Mouse (Mus musculus) hindbrain, embryonic 13.5 days (tissue): ENCODE data around the gene G430095P16Rik. TPM values are rescaled to one million over a fixed set of nuclear protein-coding genes. Genes with fewer than 3 reads are reported as not detected.

Experiments used
- ATAC-seq: fragments of 200-750 bp; cut with Nextera tagmentation; 2 replicates; pipeline ENCODE4 v1.8.0; 2017; ENCODE audit warnings: moderate TSS enrichment; ENCODE audit not compliant: low FRiP score
- H3K27ac ChIP-seq: fragments of 300-500 bp; sonication (generic); 2 replicates; pipeline ENCODE4 v1.5.1; 2015; ENCODE audit warnings: inconsistent platforms, mild to moderate bottlenecking, moderate library complexity
- H3K27me3 ChIP-seq: fragments of 300-500 bp; sonication (generic); 2 replicates; pipeline ENCODE4 v1.6.1; 2015; ENCODE audit warnings: mild to moderate bottlenecking, inconsistent platforms
- H3K36me3 ChIP-seq: fragments of 300-500 bp; sonication (generic); 2 replicates; pipeline ENCODE4 v1.6.1; 2015; ENCODE audit warnings: mild to moderate bottlenecking, inconsistent platforms
- H3K4me1 ChIP-seq: fragments of 300-500 bp; sonication (generic); replicated peaks from 2 replicates; pipeline ENCODE4 v1.6.1; 2015; ENCODE audit warnings: inconsistent platforms
- H3K4me2 ChIP-seq: fragments of 300-500 bp; sonication (generic); 2 replicates; pipeline ENCODE4 v1.6.1; 2015; ENCODE audit warnings: inconsistent platforms, mild to moderate bottlenecking, moderate library complexity
- H3K4me3 ChIP-seq: fragments of 300-500 bp; sonication (generic); 2 replicates; pipeline ENCODE4 v1.5.1; 2015; ENCODE audit warnings: mild to moderate bottlenecking, inconsistent platforms
- H3K9ac ChIP-seq: fragments of 300-500 bp; sonication (generic); 2 replicates; pipeline ENCODE4 v1.6.1; 2015; ENCODE audit warnings: mild to moderate bottlenecking, inconsistent platforms
- H3K9me3 ChIP-seq: fragments of 300-500 bp; sonication (generic); 2 replicates; pipeline ENCODE4 v1.6.1; 2016; ENCODE audit warnings: inconsistent platforms
- WGBS: fragments of 180-500 bp; shearing (Covaris S2); methylation state at CpG from one replicate; pipeline ENCODE4 v1.1.7; 2015; 5-methylcytosine and 5-hydroxymethylcytosine counted together
- polyA plus RNA-seq: library from polyadenylated mRNA; unstranded; fragments of >200 nt; fragmentation: Nextera tagmentation; extraction: Ambion mirVana; gene quantifications from 2 replicates; pipeline ENCODE4 v1.2.1, GENCODE M21; 2015

G430095P16Rik gene
- polyA plus RNA-seq, 1 experiment from 2014 or later = 1.0 TPM

DNA sequence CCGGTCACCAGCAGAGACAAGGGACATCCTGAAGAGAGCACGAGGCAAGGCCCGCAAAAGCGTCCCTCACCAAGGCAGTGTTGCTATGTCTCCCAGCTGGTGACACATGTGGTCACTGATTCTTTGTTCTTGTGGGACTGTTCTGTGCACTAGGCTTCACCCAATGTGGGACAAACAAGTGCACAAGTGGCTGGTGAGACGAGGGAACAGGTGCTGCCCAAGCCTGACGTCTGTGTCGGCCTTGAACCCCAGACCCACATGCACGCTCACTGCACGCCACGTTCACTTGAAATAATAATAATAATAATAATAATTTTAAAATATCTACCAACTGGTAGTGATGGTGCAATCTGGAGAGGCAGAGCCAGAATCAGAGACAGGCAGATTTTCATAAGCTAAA is 36.9 kb downstream of the G430095P16Rik start:
- WGBS = 90% methylated on average over 10 of the region's 10 CpGs
- no peaks in the 10 kb centered on the region for H3K36me3 ChIP-seq
- peaks cover 93% of the 10 kb centered on the region for H3K27me3 ChIP-seq
- no peak for ATAC-seq
- no peak overlapping the region for H3K4me3 ChIP-seq
- no peaks in the 10 kb centered on the region for H3K9me3 ChIP-seq
- no peak overlapping the region for H3K27ac ChIP-seq
- peaks cover 34% of the 10 kb centered on the region for H3K4me1 ChIP-seq
- H3K9ac ChIP-seq = no peak overlapping the region
- H3K4me2 ChIP-seq = no peak overlapping the region

DNA sequence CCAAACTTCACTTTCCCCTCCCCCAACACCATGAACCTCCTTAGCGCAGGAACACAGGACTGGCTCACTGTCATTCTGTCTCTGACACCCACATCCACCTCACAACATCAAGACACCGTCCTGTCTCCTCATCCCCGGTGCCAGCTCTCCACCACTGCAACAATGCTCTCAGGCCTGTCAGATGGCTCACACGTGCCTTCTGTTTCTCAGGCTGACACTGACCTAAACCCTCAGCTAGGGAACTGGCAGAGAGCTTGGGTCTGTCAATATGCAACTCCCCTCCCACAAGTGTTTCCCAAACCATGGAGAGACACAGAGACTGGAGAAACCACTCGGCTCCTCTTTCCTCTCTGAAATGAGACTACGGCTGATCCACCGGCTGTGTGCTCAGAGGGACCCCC is 37.6 kb downstream of the G430095P16Rik start:
- no peak overlapping the region; the same call in 1 of the 2 replicates for H3K9ac ChIP-seq
- no peaks in the 10 kb centered on the region for H3K36me3 ChIP-seq
- no peak overlapping the region for H3K4me2 ChIP-seq
- 48% methylated on average over 7 of the region's 7 CpGs for WGBS
- peaks cover 41% of the 10 kb centered on the region for H3K4me1 ChIP-seq
- H3K4me3 ChIP-seq = no peak overlapping the region
- 0 out of 2 replicates have a peak overlapping the region, but pooled peaks have one; percentile 20 for H3K27ac ChIP-seq
- H3K27me3 ChIP-seq = peaks cover 93% of the 10 kb centered on the region
- H3K9me3 ChIP-seq = no peaks in the 10 kb centered on the region
- 0 out of 2 replicates have a peak, but pooled peaks have one; percentile 31 for ATAC-seq

DNA sequence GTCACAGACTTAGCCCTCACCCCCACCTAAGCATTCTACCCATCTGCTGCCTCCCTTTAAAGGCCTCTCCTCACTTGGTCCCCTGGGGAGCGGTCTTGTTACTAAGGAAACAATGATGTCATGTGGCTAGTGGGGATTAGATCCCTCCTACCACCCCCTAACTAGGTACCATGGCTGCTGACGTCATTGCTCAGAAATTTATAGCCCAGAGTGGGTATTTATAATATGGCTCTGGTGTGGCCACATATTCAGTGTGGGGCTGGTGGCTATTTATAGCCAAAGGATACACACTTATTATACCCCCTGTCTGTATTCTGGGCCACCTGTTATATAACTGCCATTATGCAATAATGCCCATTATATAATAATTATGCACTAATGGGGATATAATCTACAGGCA is 38.1 kb downstream of the G430095P16Rik start:
- Histone ChIP-seq H3K9ac (no peak overlapping the region), H3K4me1 (peaks cover 46% of the 10 kb centered on the region), H3K4me2 (no peak overlapping the region), H3K27ac (no peak overlapping the region), H3K27me3 (peaks cover 93% of the 10 kb centered on the region), H3K9me3 (no peaks in the 10 kb centered on the region), H3K36me3 (no peaks in the 10 kb centered on the region), H3K4me3 (no peak overlapping the region)
- no peak for ATAC-seq
- 49% methylated on average over 2 of the region's 2 CpGs for WGBS

DNA sequence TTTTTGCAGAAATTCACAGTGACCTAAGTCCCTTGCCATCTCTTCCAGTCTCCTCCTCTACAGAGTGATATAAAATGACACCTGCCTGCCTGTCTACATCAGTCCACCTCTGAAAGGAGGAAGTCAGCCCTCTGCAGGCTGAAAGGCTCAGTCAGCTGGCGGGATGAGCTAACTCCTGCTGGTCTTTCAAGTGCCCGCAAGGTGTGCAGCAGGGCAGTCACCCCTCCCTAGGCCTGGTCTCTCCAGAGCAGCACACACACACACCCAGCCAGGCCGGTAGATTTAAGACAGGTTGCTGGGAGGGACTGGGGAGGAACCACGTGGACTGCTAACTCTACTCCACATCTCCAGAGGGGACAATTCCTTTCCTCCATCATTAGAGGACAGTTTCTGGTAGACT is 41.3 kb downstream of the G430095P16Rik start:
- Histone ChIP-seq H3K4me1 (peaks cover 55% of the 10 kb centered on the region), H3K36me3 (no peaks in the 10 kb centered on the region), H3K27me3 (peaks cover 97% of the 10 kb centered on the region), H3K4me3 (no peak overlapping the region), H3K27ac (no peak overlapping the region), H3K9ac (0 out of 2 replicates have a peak overlapping the region, but pooled peaks have one; percentile 39), H3K9me3 (no peaks in the 10 kb centered on the region), H3K4me2 (no peak overlapping the region)
- no peak for ATAC-seq
- WGBS = 71% methylated on average over 4 of the region's 4 CpGs

DNA sequence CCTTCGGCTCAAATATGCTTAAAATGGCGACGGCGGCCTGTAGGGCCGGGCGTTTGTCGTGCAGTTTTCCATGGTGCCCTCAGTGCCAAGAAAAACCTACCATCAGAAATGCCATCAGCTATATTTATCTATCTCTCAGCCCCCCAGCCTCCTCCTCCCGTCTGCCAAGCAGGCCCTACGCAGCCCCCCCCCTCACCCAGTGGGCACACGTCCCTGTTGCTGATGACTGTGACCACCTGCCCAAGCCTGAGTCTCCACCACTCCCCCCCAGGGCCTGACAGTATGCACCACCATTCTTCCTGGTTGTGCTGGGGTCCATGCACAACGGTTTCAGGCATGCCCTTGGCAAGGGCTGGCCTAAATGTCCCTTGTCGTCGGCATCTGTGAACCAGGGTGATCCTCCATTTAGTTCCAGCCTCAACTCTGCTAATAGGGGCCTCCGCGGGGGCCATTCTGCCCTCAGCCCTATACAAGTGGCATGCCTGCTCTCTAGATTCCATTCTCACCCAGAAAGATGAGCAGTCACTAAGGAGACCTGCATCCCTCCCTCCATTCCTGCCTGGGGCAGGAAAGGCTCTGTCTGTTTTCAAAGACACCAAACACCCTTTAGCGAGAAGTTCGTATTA is 42.2 kb downstream of the G430095P16Rik start:
- 61% methylated on average over 17 of the region's 17 CpGs for WGBS
- Histone ChIP-seq H3K4me3 (no peak overlapping the region), H3K4me2 (peak overlapping the region; percentile 14), H3K27ac (peak overlapping the region; percentile 58), H3K4me1 (peaks cover 54% of the 10 kb centered on the region), H3K9me3 (no peaks in the 10 kb centered on the region), H3K36me3 (no peaks in the 10 kb centered on the region), H3K9ac (peak overlapping the region; percentile 39; the same call in 1 of the 2 replicates), H3K27me3 (peaks cover 98% of the 10 kb centered on the region)
- peak; percentile 18; the same call in 1 of the 2 replicates for ATAC-seq

DNA sequence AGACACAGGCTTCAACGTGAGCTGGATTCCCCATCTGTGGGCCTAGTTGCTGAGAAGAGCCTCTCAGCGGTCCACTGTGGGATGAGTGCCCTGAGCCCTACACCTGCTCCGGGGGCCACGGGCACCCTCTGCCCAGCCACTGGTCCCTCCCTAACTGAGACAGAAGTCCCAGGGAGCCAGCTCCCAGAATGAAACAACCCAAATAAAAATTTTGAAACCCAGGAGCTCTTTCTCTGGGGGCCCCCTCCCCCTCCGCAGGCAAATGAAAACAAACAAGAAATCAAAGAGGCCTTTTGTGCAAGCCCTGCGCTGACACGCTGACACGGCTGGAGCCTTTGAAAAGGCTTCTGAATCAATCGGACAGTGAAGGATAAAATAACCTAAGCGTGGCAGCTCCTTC is 42.8 kb downstream of the G430095P16Rik start:
- Histone ChIP-seq H3K36me3 (no peaks in the 10 kb centered on the region), H3K27me3 (peaks cover 99% of the 10 kb centered on the region), H3K27ac (peak overlapping the region; percentile 58), H3K9ac (peak overlapping the region; percentile 35), H3K4me2 (peak overlapping the region; percentile 14), H3K4me1 (peaks cover 53% of the 10 kb centered on the region), H3K4me3 (no peak overlapping the region), H3K9me3 (no peaks in the 10 kb centered on the region)
- WGBS = 5% methylated on average over 10 of the region's 10 CpGs
- ATAC-seq = no peak

DNA sequence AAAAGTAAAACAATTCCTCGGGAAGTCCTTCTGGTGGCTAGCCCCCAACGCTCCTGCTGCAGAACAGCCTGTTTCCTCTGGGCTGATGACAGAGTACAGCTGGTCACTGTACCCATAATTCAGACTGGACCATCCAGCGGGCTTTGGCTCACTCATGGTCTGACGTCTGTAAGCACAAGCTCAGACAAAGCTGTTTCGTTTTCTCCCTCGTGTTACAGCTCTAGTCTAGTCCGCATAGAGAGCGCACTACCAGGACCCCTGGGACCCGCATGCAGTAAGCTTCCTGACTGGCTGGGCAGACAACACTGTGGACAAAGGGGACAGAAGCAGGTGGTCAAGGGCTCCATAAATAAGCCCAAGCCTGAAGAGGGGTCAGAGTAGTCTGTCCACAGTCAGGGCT is 43.6 kb downstream of the G430095P16Rik start:
- Histone ChIP-seq H3K9me3 (no peaks in the 10 kb centered on the region), H3K4me2 (0 out of 2 replicates have a peak overlapping the region, but pooled peaks have one; percentile 15), H3K27ac (peak overlapping the region; percentile 58), H3K9ac (peak overlapping the region; percentile 19; the same call in 1 of the 2 replicates), H3K27me3 (peaks cover 100% of the 10 kb centered on the region), H3K4me1 (peaks cover 53% of the 10 kb centered on the region), H3K36me3 (no peaks in the 10 kb centered on the region), H3K4me3 (no peak overlapping the region)
- 45% methylated on average over 9 of the region's 9 CpGs for WGBS
- no peak for ATAC-seq

DNA sequence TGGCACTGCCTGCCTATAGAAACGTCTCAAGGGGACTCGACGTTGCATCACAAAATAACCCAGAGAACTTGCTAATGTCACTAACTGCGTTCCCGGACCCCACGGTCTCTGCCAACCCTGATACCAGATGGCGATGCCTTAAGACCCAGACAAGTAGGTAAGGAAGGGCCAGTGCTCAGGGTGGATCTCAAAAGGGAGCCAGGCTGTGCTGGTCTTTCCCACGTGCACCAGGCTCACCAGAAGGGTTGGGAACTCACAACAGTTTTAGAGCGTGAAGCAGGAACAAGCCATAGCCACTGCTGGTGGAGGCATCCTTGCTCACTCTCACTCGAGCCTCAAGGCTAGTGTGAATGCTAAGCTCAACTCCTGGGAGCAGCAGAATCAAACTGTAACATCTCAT is 44.4 kb downstream of the G430095P16Rik start:
- Histone ChIP-seq H3K9ac (no peak overlapping the region), H3K36me3 (no peaks in the 10 kb centered on the region), H3K27ac (no peak overlapping the region), H3K4me3 (no peak overlapping the region), H3K4me2 (0 out of 2 replicates have a peak overlapping the region, but pooled peaks have one; percentile 15), H3K9me3 (no peaks in the 10 kb centered on the region), H3K4me1 (peaks cover 56% of the 10 kb centered on the region), H3K27me3 (peaks cover 100% of the 10 kb centered on the region)
- no peak for ATAC-seq
- 82% methylated on average over 10 of the region's 10 CpGs for WGBS

DNA sequence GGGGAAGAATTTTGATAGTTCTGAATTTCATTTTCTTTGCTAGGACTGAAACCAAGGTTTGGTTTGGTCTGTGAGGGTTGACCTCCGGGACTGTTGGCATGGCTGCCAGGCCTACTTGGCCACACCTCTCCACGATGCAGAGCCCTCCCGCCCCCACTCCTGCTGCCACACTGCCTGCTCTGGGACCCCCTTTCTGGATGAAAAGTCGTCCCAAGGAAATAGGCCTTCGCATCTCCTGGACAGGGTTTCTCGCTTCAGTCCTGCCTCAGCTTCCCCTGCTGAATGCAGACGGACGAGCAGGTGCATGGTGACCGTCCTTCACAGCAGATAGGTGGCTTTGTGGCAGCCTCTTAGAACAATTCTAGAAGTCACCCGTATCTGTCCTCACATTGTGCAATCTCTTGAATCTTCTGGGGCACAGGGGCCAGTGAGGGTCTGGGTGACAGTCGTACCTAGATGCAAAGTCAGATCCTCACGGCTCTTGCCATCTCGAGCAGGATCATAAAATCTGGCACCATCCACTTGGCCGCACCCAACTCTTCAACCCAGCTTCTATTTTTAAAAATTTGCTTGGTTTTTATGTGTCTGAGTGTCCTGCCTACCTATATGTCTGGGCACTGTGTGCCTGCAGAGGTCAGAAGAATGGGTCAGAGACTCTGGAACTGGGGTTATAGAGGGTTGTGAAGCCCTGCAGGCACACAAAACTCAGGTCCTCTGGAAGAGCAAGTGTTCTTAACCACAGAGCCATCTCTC is 45.7 kb downstream of the G430095P16Rik start:
- Histone ChIP-seq H3K27me3 (peaks cover 99% of the 10 kb centered on the region), H3K4me3 (no peak overlapping the region), H3K9ac (no peak overlapping the region; the same call in 1 of the 2 replicates), H3K9me3 (no peaks in the 10 kb centered on the region), H3K27ac (no peak overlapping the region), H3K36me3 (no peaks in the 10 kb centered on the region), H3K4me1 (peaks cover 64% of the 10 kb centered on the region), H3K4me2 (peak overlapping the region; percentile 49)
- no peak for ATAC-seq
- WGBS = 88% methylated on average over 14 of the region's 14 CpGs

DNA sequence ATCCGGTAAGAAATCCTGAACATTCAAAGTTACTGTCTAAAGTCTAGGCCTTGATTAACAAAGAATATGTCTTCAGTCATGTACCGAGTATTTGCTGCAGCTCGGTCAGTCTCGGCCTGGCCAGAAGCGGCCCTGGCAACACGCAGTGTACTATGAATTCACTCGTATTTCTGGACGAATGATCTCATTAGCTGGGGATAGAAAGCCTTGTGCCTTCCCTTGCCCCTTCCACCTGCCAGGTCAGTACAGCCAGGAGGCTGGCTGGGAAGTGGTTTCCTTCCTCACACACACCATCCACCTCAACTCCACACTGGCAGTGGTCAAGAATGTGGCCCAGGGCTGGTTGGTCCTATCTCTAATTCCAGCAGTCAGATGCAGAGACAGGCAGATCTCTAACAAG is 46.5 kb downstream of the G430095P16Rik start:
- WGBS = 78% methylated on average over 8 of the region's 8 CpGs
- H3K27ac ChIP-seq = no peak overlapping the region
- no peaks in the 10 kb centered on the region for H3K9me3 ChIP-seq
- H3K27me3 ChIP-seq = peaks cover 96% of the 10 kb centered on the region
- no peaks in the 10 kb centered on the region for H3K36me3 ChIP-seq
- H3K4me2 ChIP-seq = peak overlapping the region; percentile 49
- peaks cover 60% of the 10 kb centered on the region for H3K4me1 ChIP-seq
- no peak overlapping the region for H3K9ac ChIP-seq
- peak overlapping the region; percentile 15; the same call in 1 of the 2 replicates for H3K4me3 ChIP-seq
- no peak for ATAC-seq

DNA sequence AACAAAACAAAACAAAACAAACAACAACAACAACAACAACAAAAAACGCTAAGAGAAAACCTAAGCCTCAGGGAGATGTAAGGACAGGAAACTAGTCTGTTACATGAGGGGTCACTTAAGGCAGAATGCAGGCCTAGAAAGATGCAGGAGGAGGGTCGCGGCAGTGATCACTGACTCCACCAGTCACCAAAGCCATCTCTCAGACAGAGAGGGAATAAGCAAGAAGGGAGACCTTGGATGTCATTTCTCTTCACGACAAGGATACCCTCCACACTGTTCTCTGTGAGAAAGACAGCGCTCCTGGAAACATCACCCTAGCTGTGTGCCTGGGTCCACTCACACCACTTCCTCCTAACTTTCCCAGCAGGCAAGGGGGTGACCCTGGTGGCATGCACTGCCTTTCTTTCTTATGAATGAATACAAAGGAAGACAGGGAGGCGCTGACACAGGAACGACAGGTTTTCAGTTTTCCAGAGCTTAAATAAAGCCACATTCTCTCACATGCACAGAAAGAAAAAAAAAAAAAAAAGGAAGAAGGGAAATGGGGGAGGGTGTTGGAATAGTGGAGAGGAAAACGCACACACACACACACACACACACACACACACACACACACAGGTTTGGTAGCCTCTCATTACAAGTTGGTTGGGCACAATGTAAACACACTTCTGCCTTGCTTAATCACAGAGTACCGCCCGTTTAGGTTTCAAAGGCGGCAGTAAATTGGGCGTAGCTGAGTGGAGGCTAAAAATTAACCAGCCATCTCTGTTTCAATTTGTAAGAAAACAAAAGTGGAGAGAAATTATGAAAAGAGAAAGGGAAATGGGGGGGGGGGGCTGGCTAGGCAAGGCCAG is 47.5 kb downstream of the G430095P16Rik start:
- WGBS = 27% methylated on average over 12 of the region's 12 CpGs
- peak overlapping the region; percentile 49 for H3K4me2 ChIP-seq
- no peak for ATAC-seq
- peak overlapping the region; percentile 65 for H3K9ac ChIP-seq
- H3K36me3 ChIP-seq = no peaks in the 10 kb centered on the region
- peaks cover 94% of the 10 kb centered on the region for H3K27me3 ChIP-seq
- peak overlapping the region; percentile 36 for H3K4me3 ChIP-seq
- 0 out of 2 replicates have a peak overlapping the region, but pooled peaks have one; percentile 12 for H3K27ac ChIP-seq
- H3K9me3 ChIP-seq = no peaks in the 10 kb centered on the region
- peaks cover 58% of the 10 kb centered on the region for H3K4me1 ChIP-seq
